Mouse (Mus musculus) hindbrain, embryonic 11.5 days (tissue): Measurements from ENCODE around the gene Gm6657. TPM values are rescaled to one million over a fixed set of nuclear protein-coding genes. Genes with fewer than 3 reads are reported as not detected.

Experiments
- ATAC-seq: fragments of 200-750 bp; cut with Nextera tagmentation; 2 replicates; pipeline ENCODE4 v1.8.0; 2017; ENCODE audit warnings: mild to moderate bottlenecking, moderate TSS enrichment, moderate library complexity; ENCODE audit not compliant: low FRiP score
- DNase-seq: peaks from one replicate; pipeline ENCODE4 v3.0.0-alpha.2; 2015; ENCODE audit warnings: low spot score
- H3K27ac ChIP-seq: fragments of 300-500 bp; sonication (generic); 2 replicates; pipeline ENCODE4 v1.5.1; 2014; ENCODE audit warnings: mild to moderate bottlenecking, low read depth, low read length
- H3K27me3 ChIP-seq: fragments of 300-500 bp; sonication (generic); 2 replicates; pipeline ENCODE4 v1.6.1; 2014; ENCODE audit warnings: mild to moderate bottlenecking, low read length, moderate library complexity, mixed read lengths; ENCODE audit not compliant: control insufficient read depth, insufficient read depth
- H3K36me3 ChIP-seq: fragments of 300-500 bp; sonication (generic); 2 replicates; pipeline ENCODE4 v1.6.1; 2014; ENCODE audit warnings: mild to moderate bottlenecking, low read length, moderate library complexity, mixed read lengths; ENCODE audit not compliant: control insufficient read depth, insufficient read depth
- H3K4me1 ChIP-seq: fragments of 300-500 bp; sonication (generic); replicated peaks from 2 replicates; pipeline ENCODE4 v1.6.1; 2014; ENCODE audit warnings: low read length, mixed read lengths; ENCODE audit not compliant: control insufficient read depth, insufficient read depth
- H3K4me2 ChIP-seq: fragments of 300-500 bp; sonication (generic); replicated peaks from 2 replicates; pipeline ENCODE4 v1.6.1; 2014; ENCODE audit warnings: mild to moderate bottlenecking, low read depth, low read length
- H3K4me3 ChIP-seq: fragments of 300-500 bp; sonication (generic); 2 replicates; pipeline ENCODE4 v1.5.1; 2014; ENCODE audit warnings: low read depth, low read length
- H3K9ac ChIP-seq: fragments of 300-500 bp; sonication (generic); 2 replicates; pipeline ENCODE4 v1.6.1; 2014; ENCODE audit warnings: low read depth, low read length
- H3K9me3 ChIP-seq: fragments of 300-500 bp; sonication (generic); 2 replicates; pipeline ENCODE4 v1.6.1; 2016; ENCODE audit warnings: low read length; ENCODE audit not compliant: control insufficient read depth
- WGBS: fragments of 180-500 bp; shearing (Covaris S2); extraction: QIAGEN DNeasy Blood & Tissue Kit; methylation state at CpG from one replicate; pipeline ENCODE4 v1.1.7; 2014; 5-methylcytosine and 5-hydroxymethylcytosine counted together
- polyA plus RNA-seq: library from polyadenylated mRNA; unstranded; fragments of >200 nt; fragmentation: Nextera tagmentation; extraction: Ambion mirVana; gene quantifications from 2 replicates; pipeline ENCODE4 v1.2.1, GENCODE M21; 2014

The Gm6657 gene
- polyA plus RNA-seq, 1 experiment from 2014 or later: not detected

DNA sequence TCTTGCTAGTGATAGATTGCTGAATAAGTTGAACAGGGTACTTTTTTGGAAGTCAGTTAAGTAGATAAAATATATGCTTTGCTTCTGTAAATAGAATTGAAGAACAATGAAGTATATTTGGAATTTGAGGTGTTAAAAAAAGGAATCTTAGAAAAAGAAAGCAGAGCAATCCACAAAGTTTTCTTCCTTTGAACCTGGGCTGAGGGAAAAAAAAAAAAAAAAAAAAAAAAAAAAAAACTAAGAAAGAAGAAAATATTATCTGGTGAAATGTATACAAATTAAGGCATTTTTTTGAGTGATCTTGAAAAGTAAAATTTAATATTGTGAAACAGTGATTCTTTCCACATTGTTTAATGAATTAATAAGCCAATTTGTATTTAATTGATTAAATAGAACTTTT is 38.5 kb downstream of the Gm6657 start:
- ATAC-seq (no peak), DNase-seq (no peak)
- no peaks in the 10 kb centered on the region for H3K9me3 ChIP-seq
- H3K27me3 ChIP-seq: no peaks in the 10 kb centered on the region
- H3K9ac ChIP-seq: no peak overlapping the region
- no peak overlapping the region for H3K4me2 ChIP-seq
- H3K4me3 ChIP-seq: no peak overlapping the region
- no peak overlapping the region for H3K27ac ChIP-seq
- no peaks in the 10 kb centered on the region for H3K4me1 ChIP-seq
- no peaks in the 10 kb centered on the region for H3K36me3 ChIP-seq

DNA sequence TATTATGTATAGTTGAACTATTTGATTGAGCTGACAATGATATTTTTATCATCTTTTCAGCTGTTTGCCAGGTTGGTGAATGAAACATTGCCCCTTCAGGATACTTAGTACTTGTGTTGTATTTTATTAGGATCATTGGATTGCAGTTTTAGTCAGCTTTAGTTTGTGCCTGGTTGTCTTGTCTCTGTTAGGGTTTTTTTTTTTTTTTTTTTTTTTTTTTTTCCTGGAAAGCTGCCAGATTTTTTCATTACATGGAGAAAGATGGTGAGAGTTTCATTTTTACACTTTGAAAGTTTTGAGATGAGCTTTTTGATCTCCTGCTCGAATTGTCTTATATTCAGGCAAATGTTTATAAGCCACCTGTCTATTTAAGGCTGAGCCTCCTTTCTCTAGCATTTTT is 54.3 kb downstream of the Gm6657 start:
- no peak overlapping the region for H3K27ac ChIP-seq
- H3K27me3 ChIP-seq: no peaks in the 10 kb centered on the region
- no peak overlapping the region for H3K4me2 ChIP-seq
- no peaks in the 10 kb centered on the region for H3K36me3 ChIP-seq
- ATAC-seq (no peak), DNase-seq (no peak)
- H3K9me3 ChIP-seq: no peaks in the 10 kb centered on the region
- H3K9ac ChIP-seq: no peak overlapping the region
- no peak overlapping the region for H3K4me3 ChIP-seq
- 88% methylated on average over 1 of the region's 1 CpGs for WGBS
- H3K4me1 ChIP-seq: no peaks in the 10 kb centered on the region

DNA sequence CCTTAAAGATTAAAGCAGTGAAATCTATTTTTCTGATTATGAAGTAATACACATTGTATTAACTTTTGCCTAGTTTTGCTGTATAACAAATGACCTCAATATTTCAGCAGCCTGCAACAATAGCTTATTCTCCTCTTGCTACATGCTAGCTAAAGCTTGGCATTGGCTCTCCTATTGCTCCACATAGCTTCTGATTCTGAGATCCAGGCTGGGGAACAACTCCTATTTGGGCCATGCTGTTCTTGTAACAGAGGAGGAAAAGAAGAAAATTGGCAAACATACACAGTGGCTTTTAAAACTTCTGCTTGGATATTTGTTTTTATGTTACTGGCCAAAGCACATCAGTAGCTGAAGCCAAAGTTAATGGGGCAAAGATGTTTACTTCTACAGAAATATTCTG is 55.1 kb downstream of the Gm6657 start:
- H3K9ac ChIP-seq: no peak overlapping the region
- H3K4me1 ChIP-seq: no peaks in the 10 kb centered on the region
- H3K27ac ChIP-seq: no peak overlapping the region
- no peaks in the 10 kb centered on the region for H3K36me3 ChIP-seq
- no peaks in the 10 kb centered on the region for H3K9me3 ChIP-seq
- no peak overlapping the region for H3K4me2 ChIP-seq
- DNase-seq (no peak), ATAC-seq (no peak)
- no peak overlapping the region for H3K4me3 ChIP-seq
- H3K27me3 ChIP-seq: no peaks in the 10 kb centered on the region

Other genes with a start within 250 kb of the Gm6657 start
- gene Gphn, start 32.1 kb downstream of the Gm6657 start, polyA plus RNA-seq: 18.2 and 22.5 TPM in 2 replicates